Mouse (Mus musculus): Measurements from ENCODE around the gene Ccdc89. TPM values are rescaled to one million over a fixed set of nuclear protein-coding genes. Genes with fewer than 3 reads are reported as not detected.

The Ccdc89 gene
- total and polyA plus RNA-seq, 3 experiments: 0.14 to 0.76 TPM; not detected in 1

DNA sequence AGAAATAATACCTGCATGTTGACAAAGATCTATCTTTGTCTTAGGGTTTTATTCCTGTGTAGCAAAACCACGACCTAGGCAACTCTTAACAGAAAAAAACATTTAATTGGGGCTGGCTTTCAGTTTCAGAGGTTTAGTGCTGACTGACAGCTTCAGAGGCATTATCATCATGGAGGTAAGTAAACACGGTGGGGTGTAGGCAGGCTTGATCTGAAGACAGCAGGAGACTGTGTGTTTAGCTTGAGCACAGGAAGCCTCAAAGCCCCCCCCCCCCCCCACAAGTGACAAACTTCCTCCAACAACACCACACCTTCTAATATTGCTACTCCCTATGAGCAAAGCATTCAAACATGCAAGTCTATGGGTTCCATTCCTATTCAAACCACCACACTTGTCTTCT is 47.1 kb downstream of the Ccdc89 start:
- DNase-seq: no peak

- peak; percentile 100 for DNase-seq
These were observed 49.5 kb downstream of the Ccdc89 start, which contains the start of gene Tmem126b for GRCm38 (mm10) chr7:90475793-90476312. Gene Tmem126b (minus strand): TSS chr7:90476001.

- DNase-seq: no peak
These were observed 50.2 kb downstream of the Ccdc89 start, which contains the start of gene Dlg2 for GRCm38 (mm10) chr7:90476313-90477245. Gene Dlg2 (plus strand): TSS chr7:90476672.

Other genes starting within 250 kb of the Ccdc89 start
- not detected for gene Ccdc83, start 160.8 kb upstream of the Ccdc89 start, total RNA-seq (2021)
- gene Ccdc83, start 160.8 kb upstream of the Ccdc89 start, polyA plus RNA-seq (2012; rRNA removed): not detected in 2 replicates
- gene Sytl2, start 124.3 kb upstream of the Ccdc89 start, total RNA-seq (2021): 1 to 10 TPM; 6.2 to 8.8 TPM
- 0.77 and 1.8 TPM in 2 replicates for gene Sytl2, start 124.3 kb upstream of the Ccdc89 start, polyA plus RNA-seq (2012; rRNA removed)
- gene Crebzf, start 16.2 kb downstream of the Ccdc89 start, total RNA-seq (2021): 10 to 100 TPM; 57.5 to 66.2 TPM
- 104 and 127 TPM in 2 replicates for gene Crebzf, start 16.2 kb downstream of the Ccdc89 start, polyA plus RNA-seq (2012; rRNA removed)
- 10 to 100 TPM; 56.6 to 73.4 TPM for gene Tmem126a, start 30.7 kb downstream of the Ccdc89 start, total RNA-seq (2021)
- gene Tmem126a, start 30.7 kb downstream of the Ccdc89 start, polyA plus RNA-seq (2012; rRNA removed): 5.4 and 7.0 TPM in 2 replicates
- 10 to 100 TPM; 19.3 to 25.7 TPM for gene Tmem126b, start 49.4 kb downstream of the Ccdc89 start, total RNA-seq (2021)
- gene Tmem126b, start 49.4 kb downstream of the Ccdc89 start, polyA plus RNA-seq (2012; rRNA removed): 3.2 and 3.5 TPM in 2 replicates
- gene Dlg2, start 50.1 kb downstream of the Ccdc89 start, total RNA-seq (2021): 10 to 100 TPM; 84.3 to 91.7 TPM
- gene Dlg2, start 50.1 kb downstream of the Ccdc89 start, polyA plus RNA-seq (2012; rRNA removed): 15.3 and 23.8 TPM in 2 replicates

Data from adrenal gland, adult 2 months (tissue).